Mouse (Mus musculus) neural tube, embryonic 12.5 days (tissue): ENCODE measurements around the gene Aida. TPM values are rescaled to one million over a fixed set of nuclear protein-coding genes. Genes with fewer than 3 reads are reported as not detected.

Experiments used
- ATAC-seq: fragments of 200-750 bp; cut with Nextera tagmentation; 2 replicates; pipeline ENCODE4 v1.8.0; 2017; ENCODE audit warnings: low read depth, mild to moderate bottlenecking, moderate TSS enrichment, moderate library complexity; ENCODE audit not compliant: low FRiP score
- H3K27ac ChIP-seq: fragments of 300-500 bp; sonication (generic); 2 replicates; pipeline ENCODE4 v1.5.1; 2016
- H3K27me3 ChIP-seq: fragments of 300-500 bp; sonication (generic); replicated peaks from 2 replicates; pipeline ENCODE4 v1.6.1; 2016; ENCODE audit warnings: mild to moderate bottlenecking
- H3K36me3 ChIP-seq: fragments of 300-500 bp; sonication (generic); 2 replicates; pipeline ENCODE4 v1.6.1; 2016; ENCODE audit warnings: mild to moderate bottlenecking
- H3K4me1 ChIP-seq: fragments of 300-500 bp; sonication (generic); 2 replicates; pipeline ENCODE4 v1.6.1; 2016
- H3K4me2 ChIP-seq: fragments of 300-500 bp; sonication (generic); replicated peaks from 2 replicates; pipeline ENCODE4 v1.6.1; 2016; ENCODE audit warnings: mild to moderate bottlenecking
- H3K4me3 ChIP-seq: fragments of 300-500 bp; sonication (generic); 2 replicates; pipeline ENCODE4 v1.5.1; 2016
- H3K9ac ChIP-seq: fragments of 300-500 bp; sonication (generic); 2 replicates; pipeline ENCODE4 v1.6.1; 2016; ENCODE audit warnings: mild to moderate bottlenecking
- H3K9me3 ChIP-seq: fragments of 300-500 bp; sonication (generic); 2 replicates; pipeline ENCODE4 v1.6.1; 2016; ENCODE audit warnings: mild to moderate bottlenecking
- WGBS: fragments of 180-500 bp; shearing (Covaris S2); methylation state at CpG from one replicate; pipeline ENCODE4 v1.1.7; 2016; 5-methylcytosine and 5-hydroxymethylcytosine counted together
- polyA plus RNA-seq: library from polyadenylated mRNA; unstranded; fragments of >200 nt; fragmentation: Nextera tagmentation; extraction: Ambion mirVana; gene quantifications from 2 replicates; pipeline ENCODE4 v1.2.1, GENCODE M21; 2016

The Aida gene
- polyA plus RNA-seq, 1 experiment from 2014 or later, result 68.8 TPM

DNA sequence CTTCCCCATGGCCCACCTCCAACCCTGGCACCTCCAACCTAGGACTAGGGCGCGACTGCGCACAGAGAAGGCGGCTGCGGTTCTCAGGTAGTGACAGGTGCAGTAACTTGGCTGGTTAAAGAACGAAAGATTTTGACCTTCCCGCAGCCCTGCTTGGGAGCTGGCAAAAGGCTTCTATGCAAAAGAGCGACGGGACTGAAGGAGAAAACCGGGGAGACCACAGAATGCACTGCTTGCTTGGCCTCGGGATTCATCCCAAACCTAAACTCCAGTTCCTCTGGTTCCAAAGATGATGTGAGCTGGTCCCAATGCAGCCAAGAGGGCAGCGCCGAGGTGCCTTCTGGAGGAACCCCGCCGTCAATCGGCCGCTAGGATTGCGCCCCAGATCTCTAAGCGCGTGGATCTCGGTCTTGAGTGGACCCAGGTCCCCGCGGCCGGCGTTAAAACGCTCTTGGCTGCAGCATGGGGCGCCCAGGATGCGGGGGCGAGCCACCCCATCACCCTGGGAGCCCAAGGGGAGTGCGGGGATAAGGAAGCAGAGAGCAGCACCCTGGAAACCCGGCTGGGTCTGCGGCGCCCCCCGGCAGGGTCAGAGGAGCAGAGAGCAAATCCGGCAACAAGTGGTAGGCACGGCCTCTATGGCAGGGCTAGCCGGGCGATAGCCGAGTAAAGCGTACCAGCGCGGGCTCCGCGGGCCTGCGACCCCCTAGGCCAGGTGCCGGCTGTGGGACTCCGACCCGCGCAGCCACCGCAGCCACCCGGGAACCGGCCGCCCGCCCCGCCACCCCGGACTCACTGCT, 72.4 kb downstream of the Aida start:
- H3K9ac ChIP-seq, result peak overlapping the region; percentile 91
- H3K4me3 ChIP-seq, result peak overlapping the region; percentile 88
- H3K27me3 ChIP-seq, result no peaks in the 10 kb centered on the region; the same call in 1 of the 2 replicates
- H3K9me3 ChIP-seq, result no peaks in the 10 kb centered on the region
- ATAC-seq, result peak; percentile 80
- 2% methylated on average over 56 of the region's 56 CpGs for WGBS
- H3K4me1 ChIP-seq, result peaks cover 18% of the 10 kb centered on the region
- no peak overlapping the region; the same call in 1 of the 2 replicates for H3K27ac ChIP-seq
- peaks cover 11% of the 10 kb centered on the region for H3K36me3 ChIP-seq
- H3K4me2 ChIP-seq, result peak overlapping the region; percentile 94

DNA sequence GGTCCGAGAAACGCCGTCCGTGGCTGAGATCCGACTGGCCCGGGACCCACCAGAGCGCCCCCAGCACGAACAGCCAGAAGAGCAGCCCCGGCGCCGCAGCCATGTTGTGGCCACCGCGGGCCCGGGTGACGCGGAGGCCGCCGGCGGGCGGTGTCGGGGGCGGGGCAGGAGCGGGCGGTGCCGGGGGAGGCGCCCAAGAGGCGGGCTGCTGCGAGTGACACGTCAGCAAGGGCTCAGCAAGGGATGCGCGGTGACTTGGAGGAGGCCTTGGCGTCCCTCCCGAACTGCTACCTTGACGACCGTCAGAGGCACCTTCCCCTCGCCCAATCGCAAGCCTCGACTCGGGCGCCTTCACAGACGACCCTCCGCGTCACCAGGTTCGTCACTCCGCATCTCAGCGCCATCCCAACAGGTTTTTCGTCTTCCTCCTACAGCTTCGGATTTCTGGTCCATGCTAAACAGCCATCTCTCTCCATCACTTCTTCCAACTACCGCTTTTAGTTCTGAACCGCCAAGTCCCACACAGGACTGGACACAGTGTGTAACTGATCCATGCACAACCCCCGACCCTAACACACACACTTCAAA, 73.1 kb downstream of the Aida start, which contains the start of gene Mia3:
Gene Mia3 (minus strand): TSS at position 127 of the 588 bp plus-strand sequence.
- WGBS, result under 1% methylated on average over 51 of the region's 51 CpGs
- Histone ChIP-seq H3K27me3 (no peaks in the 10 kb centered on the region; the same call in 1 of the 2 replicates), H3K9me3 (no peaks in the 10 kb centered on the region), H3K4me1 (peaks cover 18% of the 10 kb centered on the region), H3K9ac (peak within 1 kb of the TSS; percentile 91), H3K36me3 (peaks cover 4% of the 10 kb centered on the region), H3K27ac (no peak within 1 kb of the TSS; the same call in 1 of the 2 replicates), H3K4me2 (peak within 1 kb of the TSS; percentile 94), H3K4me3 (peak within 1 kb of the TSS; percentile 88)
- peak; percentile 98 for ATAC-seq

DNA sequence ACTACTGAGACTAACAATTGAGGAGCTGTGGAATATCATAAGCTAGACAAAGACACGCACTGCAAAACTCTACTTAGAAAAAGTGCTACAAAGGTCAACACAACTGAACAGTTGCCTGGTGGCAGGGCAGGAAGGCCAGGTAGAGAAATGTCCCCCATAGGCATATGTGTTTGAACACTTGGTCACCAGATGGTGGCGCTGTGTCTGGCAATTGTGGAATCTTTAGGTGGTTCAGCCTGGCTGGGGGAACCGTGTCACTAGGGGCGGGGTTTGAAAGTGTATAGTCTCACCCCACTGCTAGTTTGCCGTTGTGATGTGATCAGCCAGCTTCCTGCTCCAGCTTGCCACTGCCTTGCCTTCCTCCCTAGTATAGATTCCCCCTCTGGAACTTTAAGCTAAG, 78.3 kb downstream of the Aida start:
- Histone ChIP-seq H3K9ac (no peak overlapping the region), H3K27ac (no peak overlapping the region), H3K36me3 (no peaks in the 10 kb centered on the region), H3K27me3 (no peaks in the 10 kb centered on the region; the same call in 1 of the 2 replicates), H3K4me1 (peaks cover 4% of the 10 kb centered on the region; the same call in 1 of the 2 replicates), H3K9me3 (no peaks in the 10 kb centered on the region), H3K4me2 (no peak overlapping the region), H3K4me3 (no peak overlapping the region)
- 82% methylated on average over 5 of the region's 5 CpGs for WGBS
- ATAC-seq, result no peak

Other genes with a start within 250 kb of the Aida start
- 11.5 and 12.4 TPM in 2 replicates for gene Disp1, start 75.1 kb upstream of the Aida start, polyA plus RNA-seq
- gene Brox, start 679 bp downstream of the Aida start, polyA plus RNA-seq, result 77.8 and 88.5 TPM in 2 replicates
- gene Mia3, start 73.0 kb downstream of the Aida start, polyA plus RNA-seq, result 111 and 125 TPM in 2 replicates
- gene Taf1a, start 92.4 kb downstream of the Aida start, polyA plus RNA-seq, result 17.7 and 18.7 TPM in 2 replicates
- gene Hhipl2, start 121.6 kb downstream of the Aida start, polyA plus RNA-seq, result 0.22 and 0.28 TPM in 2 replicates